Mouse (Mus musculus) brain, embryonic 14.5 days (tissue): ENCODE measurements at regions not wholly inside any gene's neighbourhood (a gene's known extent, or its start where the extent isn't known, plus 50 kb on each side); places are given as distances from the start of the nearest gene placed in this dataset.

ENCODE experiments used
- CTCF ChIP-seq: fragments of 200-500 bp; IDR thresholded peaks from 2 replicates; pipeline ENCODE4 v1.5.1; 2012; ENCODE audit warnings: inconsistent platforms, mild to moderate bottlenecking, moderate library complexity, borderline replicate concordance; ENCODE audit not compliant: insufficient read depth, insufficient read length; ENCODE audit errors: extremely low read depth
- POLR2A ChIP-seq: fragments of 200-500 bp; IDR thresholded peaks from 2 replicates; pipeline ENCODE4 v1.6.1; 2012; ENCODE audit warnings: mild to moderate bottlenecking, inconsistent platforms, borderline replicate concordance; ENCODE audit not compliant: poor library complexity, insufficient read depth, insufficient read length, severe bottlenecking; ENCODE audit errors: extremely low read depth

DNA sequence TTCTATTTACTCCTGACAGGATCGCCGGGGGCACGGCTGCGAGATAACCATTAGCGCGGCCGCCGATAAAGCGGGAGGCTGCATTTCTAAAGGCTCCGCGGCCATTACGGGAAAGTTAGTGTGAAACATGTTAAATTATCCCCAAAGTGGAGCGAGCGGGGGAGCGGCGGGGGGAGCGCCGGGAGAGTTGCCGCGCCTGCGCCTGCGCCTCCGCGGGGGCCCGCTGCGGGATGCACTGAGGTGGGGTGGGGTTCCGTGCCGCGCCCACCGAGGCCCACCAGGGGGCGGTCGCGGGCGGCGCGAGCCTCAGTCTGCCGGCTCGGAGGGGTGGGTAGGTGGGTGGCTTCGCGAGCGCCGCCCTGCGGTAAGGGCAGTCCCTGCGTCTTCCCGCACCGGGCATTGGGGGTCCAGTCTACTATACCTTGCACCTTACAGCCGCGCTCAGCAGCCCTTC lies 71.8 kb upstream of the Pax2 start:
- TF ChIP-seq CTCF = peak; percentile 61
- no peak for TF ChIP-seq POLR2A
